Mouse (Mus musculus): ENCODE data around the gene Mapk14. TPM values are rescaled to one million over a fixed set of nuclear protein-coding genes. Genes with fewer than 3 reads are reported as not detected.

Mapk14 gene
- total and polyA plus RNA-seq, 3 experiments = 50.1 to 52.8 (median 51.3) TPM

DNA sequence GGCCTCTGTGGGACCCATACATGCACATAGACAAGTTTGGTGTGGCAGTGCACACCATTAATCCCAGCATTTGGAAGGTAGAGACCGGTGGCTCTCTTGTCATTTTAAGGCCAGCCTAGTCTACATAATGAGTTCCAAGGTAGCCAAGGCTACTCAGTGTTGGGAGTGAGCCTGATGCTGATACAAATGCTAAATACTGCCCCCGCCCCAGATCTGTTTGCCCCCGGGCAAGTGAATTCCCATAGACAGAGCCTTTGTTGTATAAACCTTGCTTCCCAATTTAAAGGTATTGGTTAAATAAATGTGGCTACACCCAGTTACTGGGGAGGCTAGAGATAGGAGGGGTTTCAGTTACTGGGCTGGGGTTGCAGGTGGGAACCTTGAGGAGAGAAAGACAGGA, 93.9 kb downstream of the Mapk14 start:
- 92% methylated on average over 3 of the region's 3 CpGs for WGBS

DNA sequence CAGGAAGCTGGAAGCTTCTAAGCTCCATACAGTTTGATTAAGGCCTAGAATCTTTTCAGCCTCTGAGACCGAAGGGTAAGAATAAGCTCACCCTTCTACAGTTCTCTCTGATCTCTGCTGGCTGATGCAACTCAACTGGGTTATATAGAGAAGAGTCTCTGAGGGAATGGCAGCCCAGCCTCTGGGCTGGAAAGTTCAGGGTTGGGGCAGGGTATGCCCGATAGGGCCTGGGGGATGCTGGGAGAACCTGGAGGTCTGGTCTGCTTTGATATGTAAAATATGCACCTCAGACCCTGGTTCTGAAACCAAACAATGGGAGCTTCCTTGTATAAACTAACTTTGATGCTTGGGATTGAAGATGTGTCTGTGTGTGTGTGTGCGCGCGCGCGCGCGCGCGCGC, 96.4 kb downstream of the Mapk14 start:
- H3K79me2 ChIP-seq (replicated peaks; ENCODE audit: control insufficient read depth, insufficient read depth, low read length) = no peaks in the 10 kb centered on the region
- H3K27me3 ChIP-seq (ENCODE audit: control insufficient read depth, insufficient read depth, low read length) = no peaks in the 10 kb centered on the region
- no peak overlapping the region for H3K27ac ChIP-seq
- H3K4me3 ChIP-seq = no peak overlapping the region
- H3K36me3 ChIP-seq (ENCODE audit: control insufficient read depth, insufficient read depth, low read length) = no peaks in the 10 kb centered on the region
- no peak for DNase-seq
- intact Hi-C loops (cut with DNase I) = no loop called here
- WGBS = 97% methylated on average over 12 of the region's 12 CpGs
- TF ChIP-seq POLR2A (IDR thresholded peaks at IDR 0.05; ENCODE audit: insufficient read depth, low read depth, low read length) = no peak
- TF ChIP-seq EP300 (IDR thresholded peaks at IDR 0.05; ENCODE audit: insufficient read depth, low read depth, low read length) = no peak
- no peak for TF ChIP-seq CTCF (IDR thresholded peaks at IDR 0.05)
- no peaks in the 10 kb centered on the region for H3K4me1 ChIP-seq (ENCODE audit: control insufficient read depth, insufficient read depth, low read length)
- no peak overlapping the region for H3K9ac ChIP-seq (ENCODE audit: low read depth, low read length)

More for the DNA sequence above, 93.9 kb downstream of the Mapk14 start:
- DNase-seq = no peak
- TF ChIP-seq POLR2A (IDR thresholded peaks at IDR 0.05; ENCODE audit: insufficient read depth, low read depth, low read length) (no peak), EP300 (IDR thresholded peaks at IDR 0.05; ENCODE audit: insufficient read depth, low read depth, low read length) (no peak), CTCF (IDR thresholded peaks at IDR 0.05) (no peak)
- Histone ChIP-seq H3K79me2 (replicated peaks; ENCODE audit: control insufficient read depth, insufficient read depth, low read length) (no peaks in the 10 kb centered on the region), H3K4me1 (ENCODE audit: control insufficient read depth, insufficient read depth, low read length) (no peaks in the 10 kb centered on the region), H3K27me3 (ENCODE audit: control insufficient read depth, insufficient read depth, low read length) (no peaks in the 10 kb centered on the region), H3K36me3 (ENCODE audit: control insufficient read depth, insufficient read depth, low read length) (no peaks in the 10 kb centered on the region), H3K9ac (ENCODE audit: low read depth, low read length) (no peak overlapping the region), H3K4me3 (no peak overlapping the region), H3K27ac (no peak overlapping the region)
- intact Hi-C loops (cut with DNase I) = no loop called here

DNA sequence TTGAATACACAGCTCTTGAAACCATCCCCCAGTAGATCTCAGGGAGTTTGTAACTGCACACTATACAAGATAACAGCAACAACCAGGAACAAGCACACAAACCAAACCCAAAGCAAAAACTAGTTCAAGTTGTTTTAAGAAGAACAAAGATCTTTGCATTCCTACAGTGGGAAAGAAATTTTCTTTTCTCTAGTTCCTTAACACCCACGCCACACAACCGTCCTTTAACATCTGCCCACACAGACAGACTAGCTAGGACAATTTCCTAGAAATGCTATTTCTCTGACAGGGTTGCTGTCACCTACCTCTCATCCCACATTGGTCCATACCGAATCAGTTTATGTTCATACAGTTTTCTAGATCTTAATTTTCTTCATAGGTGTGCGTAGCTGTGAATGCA, 105.9 kb downstream of the Mapk14 start:
- DNase-seq = no peak
- intact Hi-C loops (cut with DNase I) = no loop called here

More for the DNA sequence above, 105.9 kb downstream of the Mapk14 start:
- H3K79me2 ChIP-seq (replicated peaks; ENCODE audit: control insufficient read depth, insufficient read depth, low read length) = no peaks in the 10 kb centered on the region
- no peaks in the 10 kb centered on the region for H3K27me3 ChIP-seq (ENCODE audit: control insufficient read depth, insufficient read depth, low read length)
- no peak overlapping the region for H3K4me3 ChIP-seq
- 80% methylated on average over 4 of the region's 4 CpGs for WGBS
- no peak overlapping the region for H3K27ac ChIP-seq
- TF ChIP-seq EP300 (IDR thresholded peaks at IDR 0.05; ENCODE audit: insufficient read depth, low read depth, low read length) = no peak
- TF ChIP-seq POLR2A (IDR thresholded peaks at IDR 0.05; ENCODE audit: insufficient read depth, low read depth, low read length) = no peak
- TF ChIP-seq CTCF (IDR thresholded peaks at IDR 0.05) = no peak
- H3K36me3 ChIP-seq (ENCODE audit: control insufficient read depth, insufficient read depth, low read length) = no peaks in the 10 kb centered on the region
- H3K4me1 ChIP-seq (ENCODE audit: control insufficient read depth, insufficient read depth, low read length) = no peaks in the 10 kb centered on the region; the same call in 1 of the 2 replicates
- H3K9ac ChIP-seq (ENCODE audit: low read depth, low read length) = no peak overlapping the region

Other genes starting within 250 kb of the Mapk14 start
- 10 to 100 TPM; 63.3 to 70.2 TPM for gene Fkbp5, start 173.8 kb upstream of the Mapk14 start, total RNA-seq (2021)
- gene Fkbp5, start 173.8 kb upstream of the Mapk14 start, polyA plus RNA-seq (2012; rRNA removed) = 7.8 and 8.5 TPM in 2 replicates
- not detected for gene Armc12, start 160.5 kb upstream of the Mapk14 start, total RNA-seq (2021)
- gene Armc12, start 160.5 kb upstream of the Mapk14 start, polyA plus RNA-seq (2012; rRNA removed) = 0.33 and 0.47 TPM in 2 replicates
- not detected for gene Clpsl2, start 141.9 kb upstream of the Mapk14 start, total RNA-seq (2021)
- not detected in 2 replicates for gene Clpsl2, start 141.9 kb upstream of the Mapk14 start, polyA plus RNA-seq (2012; rRNA removed)
- not detected for gene Clps, start 130.6 kb upstream of the Mapk14 start, total RNA-seq (2021)
- gene Clps, start 130.6 kb upstream of the Mapk14 start, polyA plus RNA-seq (2012; rRNA removed) = 0.90 and 2.0 TPM in 2 replicates
- not detected for gene Lhfpl5, start 115.7 kb upstream of the Mapk14 start, total RNA-seq (2021)
- gene Lhfpl5, start 115.7 kb upstream of the Mapk14 start, polyA plus RNA-seq (2012; rRNA removed) = 0.18 and 0.20 TPM in 2 replicates
- 10 to 100 TPM; 32.1 to 32.6 TPM for gene Srpk1, start 68.6 kb upstream of the Mapk14 start, total RNA-seq (2021)
- gene Srpk1, start 68.6 kb upstream of the Mapk14 start, polyA plus RNA-seq (2012; rRNA removed) = 11.9 and 19.6 TPM in 2 replicates
- gene Slc26a8, start 1.1 kb upstream of the Mapk14 start, total RNA-seq (2021) = under 1 TPM; 0.26 to 0.70 TPM
- gene Slc26a8, start 1.1 kb upstream of the Mapk14 start, polyA plus RNA-seq (2012; rRNA removed) = 0.73 and 1.3 TPM in 2 replicates
- under 1 TPM in 1 of 2 experiments, not detected in 1; 0.52 TPM for gene AC170998.1, start 34.8 kb downstream of the Mapk14 start, total RNA-seq (2021)
- 0.27 TPM in 1 of 2 replicates, not detected in the other for gene AC170998.1, start 34.8 kb downstream of the Mapk14 start, polyA plus RNA-seq (2012; rRNA removed)
- under 1 TPM; 0.48 to 0.52 TPM for gene Mapk13, start 78.0 kb downstream of the Mapk14 start, total RNA-seq (2021)
- gene Mapk13, start 78.0 kb downstream of the Mapk14 start, polyA plus RNA-seq (2012; rRNA removed) = 0.38 and 0.78 TPM in 2 replicates
- gene Brpf3, start 109.8 kb downstream of the Mapk14 start, total RNA-seq (2021) = 10 to 100 TPM; 12.0 to 15.8 TPM
- 14.0 and 14.2 TPM in 2 replicates for gene Brpf3, start 109.8 kb downstream of the Mapk14 start, polyA plus RNA-seq (2012; rRNA removed)
- not detected for gene Pnpla1, start 167.1 kb downstream of the Mapk14 start, total RNA-seq (2021)
- 0.02 TPM in 1 of 2 replicates, not detected in the other for gene Pnpla1, start 167.1 kb downstream of the Mapk14 start, polyA plus RNA-seq (2012; rRNA removed)
- not detected for gene 4930539E08Rik, start 224.0 kb downstream of the Mapk14 start, total RNA-seq (2021)
- gene 4930539E08Rik, start 224.0 kb downstream of the Mapk14 start, polyA plus RNA-seq (2012; rRNA removed) = 0.08 and 0.23 TPM in 2 replicates